Mouse (Mus musculus): ENCODE results near the gene Cog1.
"Not testable (repeated sequence)": the region's sequence is repeated elsewhere in the genome, so short reads cannot be mapped to it uniquely, and the experiment has no call there.

Gene Cog1

DNA sequence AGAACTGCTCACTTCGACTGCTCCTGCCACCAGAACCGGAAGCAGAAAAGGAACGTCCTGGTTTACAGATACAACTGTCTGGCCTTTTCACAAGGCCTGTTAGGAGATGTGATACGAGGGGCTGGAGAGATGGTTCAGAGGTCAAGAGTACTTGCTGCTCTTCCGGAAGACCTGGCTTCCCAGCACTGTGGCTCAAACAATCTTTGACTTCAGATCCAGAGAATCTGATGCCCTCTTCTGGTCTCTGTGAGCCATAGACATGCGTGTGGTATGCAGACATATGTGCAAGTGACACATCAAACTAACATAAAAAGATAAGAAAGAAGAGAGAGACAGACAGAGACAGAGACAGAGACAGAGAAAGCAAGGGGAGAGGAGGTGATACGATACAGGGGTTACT is 16.7 kb upstream of the Cog1 start:
- DNase-seq (ENCODE audit: low spot score) = no peak

GRCm38 (mm10) chr11:113633398-113633797 is 15.6 kb upstream of the Cog1 start:
- no peak for DNase-seq (ENCODE audit: low spot score)

DNA sequence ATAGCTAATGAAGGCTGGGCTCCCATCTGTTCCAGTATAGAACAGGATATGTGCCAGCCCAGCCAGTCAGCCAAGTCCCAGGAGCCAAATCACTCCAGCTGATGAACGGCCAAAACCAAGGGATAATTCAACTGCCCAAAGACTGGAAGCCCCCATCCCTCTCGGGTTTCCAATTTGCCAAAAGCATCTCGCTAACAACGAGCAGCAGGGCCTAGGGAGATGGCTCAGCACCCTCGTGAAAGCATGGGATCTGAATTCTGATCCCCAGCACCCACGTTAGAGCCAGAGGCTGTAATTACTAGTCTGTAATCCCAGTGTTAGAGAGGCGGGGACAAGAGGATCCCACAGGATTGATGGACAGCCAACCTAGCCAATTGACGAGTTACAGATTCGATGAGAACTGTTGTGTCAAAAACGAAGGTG is 14.3 kb upstream of the Cog1 start:
- DNase-seq (ENCODE audit: low spot score) = no peak

GRCm38 (mm10) chr11:113638680-113639079 is 10.3 kb upstream of the Cog1 start:
- no peak for DNase-seq (ENCODE audit: low spot score)

- no peak for DNase-seq (ENCODE audit: low spot score)
Observed at GRCm38 (mm10) chr11:113645181-113645580, 3.8 kb upstream of the Cog1 start.

DNA sequence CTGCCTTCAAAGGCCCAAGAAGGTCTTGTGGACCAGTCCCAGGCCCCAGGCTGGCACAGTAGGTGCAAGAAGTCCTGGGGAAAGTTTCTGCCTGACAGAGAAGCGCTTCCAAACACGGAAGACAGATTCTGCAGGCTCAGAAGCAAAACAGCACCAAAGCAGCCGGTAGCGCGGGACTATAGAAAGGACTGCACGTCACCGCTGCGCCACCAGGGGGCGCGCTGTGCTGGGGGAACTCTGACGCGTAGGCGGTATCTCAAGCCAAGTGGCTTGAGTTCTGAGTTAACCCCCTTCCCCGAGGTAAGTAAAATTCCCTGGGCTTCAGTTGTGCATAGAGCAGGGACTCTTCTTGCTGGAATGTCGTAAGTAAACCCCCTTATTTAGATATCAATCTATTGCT is 817 bp upstream of the Cog1 start:
- DNase-seq (ENCODE audit: low spot score) = peak; percentile 84

DNA sequence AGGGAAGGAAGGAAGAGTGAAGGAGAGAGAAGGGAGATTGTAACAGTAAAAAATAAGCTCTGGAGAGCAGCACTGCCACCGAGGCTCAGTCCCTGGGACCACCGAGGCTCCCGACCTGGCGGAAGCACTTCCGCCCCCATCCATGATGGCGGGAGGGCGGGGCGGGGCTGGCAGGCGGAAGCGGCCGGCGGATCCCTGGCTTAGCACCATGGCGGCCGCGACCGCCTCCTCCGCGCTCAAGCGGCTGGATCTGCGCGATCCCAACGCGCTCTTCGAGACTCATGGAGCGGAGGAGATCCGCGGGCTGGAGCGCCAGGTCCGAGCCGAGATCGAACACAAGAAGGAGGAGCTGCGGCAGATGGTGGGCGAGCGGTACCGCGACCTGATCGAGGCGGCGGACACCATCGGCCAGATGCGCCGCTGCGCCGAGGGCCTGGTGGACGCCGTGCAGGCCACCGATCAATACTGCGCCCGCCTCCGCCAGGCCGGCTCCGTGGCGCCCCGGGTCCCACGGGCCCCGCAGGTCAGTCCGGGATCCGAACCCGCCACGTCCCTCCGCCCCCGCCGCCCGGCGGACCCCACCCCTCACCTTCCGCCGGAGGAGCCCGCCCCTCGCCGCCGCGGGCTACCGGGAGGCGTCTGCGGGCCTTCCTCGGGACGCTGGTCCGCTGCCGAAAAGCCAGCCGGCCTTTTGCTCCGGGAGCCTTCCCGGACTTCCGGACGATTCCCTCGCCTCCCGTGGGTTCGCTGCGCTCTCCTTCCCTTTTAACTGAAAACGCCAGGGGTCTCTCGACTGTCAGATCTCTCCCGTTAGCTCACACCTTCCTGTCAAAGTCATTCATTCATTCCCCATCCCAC is 613 bp downstream of the Cog1 start, which contains the start of gene Slc39a11:
Slc39a11 (minus strand) TSS at position 727 of the 858 bp plus-strand sequence.
- DNase-seq (ENCODE audit: low spot score) = peak; percentile 62

- DNase-seq (ENCODE audit: low spot score) = no peak
Observed at GRCm38 (mm10) chr11:113651206-113651906, 2.4 kb downstream of the Cog1 start.

GRCm38 (mm10) chr11:113651907-113652273 is 2.9 kb downstream of the Cog1 start:
- no peak for DNase-seq (ENCODE audit: low spot score)

- no peak for DNase-seq (ENCODE audit: low spot score)
Observed at GRCm38 (mm10) chr11:113652516-113652915, 3.5 kb downstream of the Cog1 start.

DNA sequence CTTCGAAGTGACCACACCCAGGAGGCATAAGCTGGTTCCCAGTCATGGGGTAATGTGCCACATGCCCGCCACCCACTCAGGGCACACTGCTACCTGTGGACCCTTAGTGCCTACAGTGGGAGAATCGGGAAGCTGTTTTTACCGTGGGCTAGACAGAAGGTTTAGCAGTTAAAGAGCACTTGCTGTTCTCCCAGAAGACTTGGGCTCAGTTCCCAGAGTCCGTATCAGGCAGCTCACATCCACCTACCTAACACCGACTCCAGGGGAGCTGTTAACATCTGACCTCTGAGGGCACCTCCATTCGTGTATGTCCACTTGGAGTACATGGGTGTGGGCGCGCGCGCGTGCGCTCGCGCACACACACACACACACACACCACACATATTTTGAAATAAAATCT is 5.1 kb downstream of the Cog1 start:
- no peak for DNase-seq (ENCODE audit: low spot score)

GRCm38 (mm10) chr11:113654561-113655270 is 5.7 kb downstream of the Cog1 start:
- no peak for DNase-seq (ENCODE audit: low spot score)

DNA sequence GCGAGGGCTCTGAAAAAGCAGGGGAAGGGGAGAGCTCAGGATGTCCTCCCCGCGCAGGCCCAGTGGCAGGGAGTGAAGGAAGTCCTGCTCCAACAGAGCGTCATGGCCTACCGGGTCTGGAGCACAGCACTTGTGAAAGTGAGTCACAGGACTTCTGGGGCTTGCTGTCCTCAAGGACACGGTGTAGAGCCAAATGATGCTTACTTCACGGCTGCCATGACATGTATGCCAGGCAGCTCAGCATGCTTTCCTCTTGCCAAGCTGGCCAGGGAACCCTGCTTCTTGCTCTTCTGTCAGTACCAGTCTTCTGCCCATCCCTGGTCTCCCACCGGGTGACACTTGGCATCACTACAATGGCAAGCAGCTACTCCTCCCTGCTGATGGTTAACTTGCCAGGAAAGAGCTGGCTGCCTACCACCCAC is 7.6 kb downstream of the Cog1 start:
- DNase-seq (ENCODE audit: low spot score) = no peak

DNA sequence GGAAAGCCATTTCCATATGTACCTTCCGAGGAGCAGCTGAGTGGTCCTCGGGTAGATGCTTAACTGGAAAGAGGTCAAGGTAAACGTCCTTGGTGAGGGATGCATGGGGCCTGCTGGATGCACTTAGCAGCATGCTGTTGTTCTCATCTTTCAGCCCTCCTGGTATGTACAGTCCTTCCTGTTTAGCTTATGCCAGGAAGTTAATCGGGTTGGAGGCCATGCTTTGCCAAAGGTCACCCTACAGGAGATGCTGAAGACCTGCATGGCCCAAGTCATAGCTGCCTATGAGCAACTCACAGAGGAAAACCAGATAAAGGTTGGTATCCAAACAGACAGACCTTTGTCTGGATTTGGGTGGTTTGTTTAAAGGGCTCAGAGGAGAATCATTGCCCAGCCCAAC is 8.3 kb downstream of the Cog1 start:
- no peak for DNase-seq (ENCODE audit: low spot score)

DNA sequence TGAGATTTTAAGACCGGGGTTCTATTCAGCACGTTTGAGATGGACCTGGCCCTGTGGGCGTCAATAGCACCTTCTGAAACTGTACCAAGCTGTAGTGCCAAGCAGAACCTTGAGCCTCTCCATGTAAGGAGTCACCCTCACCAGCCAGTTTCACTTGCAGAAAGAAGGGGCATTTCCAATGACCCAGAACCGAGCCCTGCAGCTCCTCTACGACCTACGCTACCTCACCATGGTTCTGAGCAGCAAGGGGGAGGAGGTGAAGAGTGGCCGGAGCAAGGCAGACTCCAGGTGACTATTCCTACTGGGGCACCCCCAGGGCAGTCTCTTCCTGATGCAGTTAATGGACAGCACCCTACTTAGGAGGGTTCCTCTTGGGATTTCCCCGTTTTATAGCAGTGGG is 9.3 kb downstream of the Cog1 start:
- no peak for DNase-seq (ENCODE audit: low spot score)

GRCm38 (mm10) chr11:113658763-113659162 is 9.8 kb downstream of the Cog1 start:
- DNase-seq (ENCODE audit: low spot score) = no peak

DNA sequence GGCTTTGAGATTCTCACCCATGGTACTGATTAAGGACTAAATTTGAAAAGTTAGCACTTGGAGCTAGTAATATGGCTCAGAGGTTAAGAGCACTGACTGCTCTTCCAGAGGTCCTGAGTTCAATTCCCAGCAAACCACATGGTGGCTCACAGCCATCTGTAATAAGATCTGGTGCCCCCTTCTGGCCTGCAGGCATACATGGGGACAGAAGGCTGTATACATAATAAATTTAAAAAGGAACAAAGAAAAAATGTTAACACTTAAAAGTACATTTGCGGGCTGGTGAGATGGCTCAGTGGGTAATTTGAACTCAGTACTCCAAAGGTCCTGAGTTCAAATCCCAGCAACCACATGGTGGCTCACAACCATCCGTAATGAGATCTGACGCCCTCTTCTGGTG is 11.2 kb downstream of the Cog1 start:
- not testable (repeated sequence) for DNase-seq (ENCODE audit: low spot score)

DNA sequence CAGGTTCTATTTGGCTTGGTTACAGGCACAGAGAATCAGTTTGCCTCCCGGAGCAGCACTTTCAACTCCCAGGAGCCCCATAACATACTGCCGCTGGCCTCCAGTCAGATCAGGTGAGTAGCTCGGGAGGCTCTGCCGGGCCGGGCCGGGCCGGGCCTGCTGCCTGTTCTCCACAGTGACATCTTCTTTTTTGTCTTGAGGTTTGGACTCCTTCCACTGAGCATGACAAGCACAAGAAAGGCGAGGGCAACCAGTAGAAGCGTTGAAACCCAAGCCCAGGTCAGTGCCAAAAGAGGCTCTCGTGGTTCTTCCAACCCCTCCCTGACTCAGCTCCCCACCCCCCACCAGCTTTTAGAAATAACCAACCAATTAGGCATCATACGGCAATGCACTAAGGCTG is 12.0 kb downstream of the Cog1 start:
- DNase-seq (ENCODE audit: low spot score) = no peak

DNA sequence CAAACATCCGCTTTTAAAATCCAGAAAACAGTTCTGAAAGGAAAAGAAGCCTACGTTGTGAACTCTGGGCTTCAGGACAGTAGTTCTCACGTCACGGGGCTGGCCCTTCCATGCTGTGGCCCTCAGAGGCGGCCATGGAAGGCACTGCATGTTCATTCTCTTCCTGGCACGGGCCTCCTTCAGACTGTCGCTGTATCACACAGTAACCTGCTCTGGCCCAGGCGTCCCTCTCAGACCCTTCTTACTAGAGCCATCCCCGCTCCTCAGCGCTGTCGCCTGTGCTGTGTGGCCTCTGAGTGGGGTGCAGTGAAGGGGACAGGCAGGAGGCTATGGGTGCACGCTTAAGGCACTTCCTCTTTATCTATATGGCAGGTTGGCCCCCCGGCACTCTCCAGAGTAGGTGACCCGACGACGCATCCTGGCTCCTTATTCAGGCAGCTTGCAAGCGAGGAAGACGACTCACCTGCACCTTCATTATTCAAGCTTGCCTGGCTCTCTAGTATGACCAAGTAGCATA is 12.9 kb downstream of the Cog1 start:
- DNase-seq (ENCODE audit: low spot score) = no peak

- no peak for DNase-seq (ENCODE audit: low spot score)
Observed at GRCm38 (mm10) chr11:113664279-113664678, 15.3 kb downstream of the Cog1 start.

DNA sequence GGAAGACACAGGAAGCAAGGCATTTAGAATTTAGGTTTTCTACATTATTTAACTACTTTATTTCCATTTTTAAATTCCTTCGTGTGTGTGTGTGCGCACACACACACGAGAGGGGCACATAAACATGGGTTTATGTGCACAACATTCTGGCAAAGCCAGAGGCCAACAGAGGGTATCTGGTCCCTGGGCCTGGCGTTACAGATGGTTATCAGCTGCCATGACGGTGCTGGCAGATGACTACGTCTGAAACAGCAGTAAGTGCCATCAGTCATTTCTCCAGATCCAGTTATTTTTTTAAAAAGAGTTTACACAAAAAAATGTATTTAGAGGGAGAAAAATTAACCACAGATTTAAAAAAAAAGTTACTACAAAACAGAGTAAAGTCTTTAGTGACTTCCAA is 17.2 kb downstream of the Cog1 start:
- no peak for DNase-seq (ENCODE audit: low spot score)

- no peak for DNase-seq (ENCODE audit: low spot score)
Observed at GRCm38 (mm10) chr11:113666648-113667047, 17.7 kb downstream of the Cog1 start.

DNA sequence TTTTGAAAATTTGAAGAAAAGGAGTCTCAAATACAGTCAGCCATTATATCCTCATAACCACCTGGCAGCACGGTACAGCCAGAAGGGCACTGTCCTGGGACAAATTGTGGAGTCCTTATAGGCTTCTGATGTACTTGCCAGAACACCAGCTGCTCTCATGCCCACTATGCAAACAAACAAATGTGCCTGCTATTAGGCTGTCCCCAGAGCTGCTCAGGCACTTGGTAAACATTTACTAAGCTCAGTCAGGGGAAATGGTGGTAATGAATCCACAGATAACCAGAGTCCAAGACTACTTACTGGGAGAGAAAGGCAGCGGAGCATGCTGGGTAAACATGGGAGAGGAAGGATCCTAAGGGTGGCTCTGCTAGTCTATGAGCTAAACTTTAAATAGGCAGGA is 18.2 kb downstream of the Cog1 start:
- no peak for DNase-seq (ENCODE audit: low spot score)

All from urinary bladder, postnatal 25 days (tissue).